Mouse (Mus musculus) heart, postnatal 10 days (tissue): ENCODE results near the gene Net1. TPM values are rescaled to one million over a fixed set of nuclear protein-coding genes. Genes with fewer than 3 reads are reported as not detected.
A peak's percentile ranks its signal among the peaks of the same experiment; 100 is the strongest.
"Not testable (repeated sequence)": the region's sequence is repeated elsewhere in the genome, so short reads cannot be mapped to it uniquely, and the experiment has no call there.

ENCODE experiments used
- DNase-seq, 2 experiments: peaks; one replicate each; pipeline ENCODE4 v3.0.0; 2021
- intact Hi-C: fragments of 180-260 bp; cut with DNase I; formaldehyde crosslinking; loops from one replicate; pipeline ENCODE4 v1.15.1; 2025
- total RNA-seq, 2 experiments: library from RNA; stranded (reverse); gene quantifications; 2 replicates each; pipeline ENCODE4 v1.2.3; 2021

Net1 gene
- total RNA-seq, 2 experiments from 2014 or later = 37.4 to 41.6 TPM

DNA sequence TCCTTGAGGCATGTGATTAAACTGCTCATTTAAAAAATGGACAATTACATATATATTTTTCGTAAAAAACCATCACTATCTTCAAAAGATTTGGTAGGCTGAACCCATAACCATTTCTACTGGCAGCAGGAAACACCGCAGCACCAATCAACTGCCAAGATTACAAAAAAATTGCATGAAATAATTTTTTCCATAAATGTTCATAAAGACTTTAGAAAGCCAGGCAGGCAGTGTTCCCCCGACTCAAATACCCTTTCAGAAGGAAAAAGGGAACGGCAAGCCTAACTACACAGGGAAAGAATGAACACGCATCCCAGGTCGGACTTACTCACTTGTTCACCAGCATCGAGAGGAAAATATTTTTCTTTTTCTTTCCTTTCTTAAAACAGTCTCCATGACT lies 25.4 kb downstream of the Net1 start:
- DNase-seq = no peak
- intact Hi-C loops = no loop called here

GRCm38 (mm10) chr13:3891479-3892087 lies 26.4 kb downstream of the Net1 start:
- DNase-seq = no peak

GRCm38 (mm10) chr13:3890061-3890460 lies 28.0 kb downstream of the Net1 start:
- DNase-seq = no peak
- intact Hi-C loops = no loop called here

More at GRCm38 (mm10) chr13:3891479-3892087, 26.4 kb downstream of the Net1 start:
- intact Hi-C loops = no loop called here

- intact Hi-C loops = no loop called here
Measured at GRCm38 (mm10) chr13:3889111-3889510, 28.9 kb downstream of the Net1 start.

DNA sequence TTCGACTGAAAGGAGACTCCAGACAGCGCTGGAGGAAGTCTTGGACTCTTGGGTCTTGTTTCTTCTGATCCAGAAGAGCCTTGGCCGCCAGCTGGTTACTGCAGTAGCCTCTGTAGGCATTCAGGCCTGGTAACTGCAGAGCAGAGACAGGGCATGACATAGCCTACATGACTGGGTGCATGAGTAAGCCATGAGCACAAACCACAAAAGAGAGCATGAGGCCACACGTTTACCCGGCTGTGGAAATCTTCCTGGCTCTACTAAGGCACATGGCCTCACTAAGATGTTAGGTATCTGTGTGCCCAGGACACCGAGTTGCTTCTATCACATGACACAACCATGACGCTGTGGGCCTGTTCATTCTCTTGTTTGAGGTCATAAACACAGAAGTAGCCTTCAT lies 31.4 kb downstream of the Net1 start:
- DNase-seq = no peak
- intact Hi-C loops = no loop called here

More at GRCm38 (mm10) chr13:3889111-3889510, 28.9 kb downstream of the Net1 start:
- DNase-seq = no peak

- intact Hi-C loops = no loop called here
- DNase-seq = no peak
Measured at GRCm38 (mm10) chr13:3877679-3878220, 40.3 kb downstream of the Net1 start.

DNA sequence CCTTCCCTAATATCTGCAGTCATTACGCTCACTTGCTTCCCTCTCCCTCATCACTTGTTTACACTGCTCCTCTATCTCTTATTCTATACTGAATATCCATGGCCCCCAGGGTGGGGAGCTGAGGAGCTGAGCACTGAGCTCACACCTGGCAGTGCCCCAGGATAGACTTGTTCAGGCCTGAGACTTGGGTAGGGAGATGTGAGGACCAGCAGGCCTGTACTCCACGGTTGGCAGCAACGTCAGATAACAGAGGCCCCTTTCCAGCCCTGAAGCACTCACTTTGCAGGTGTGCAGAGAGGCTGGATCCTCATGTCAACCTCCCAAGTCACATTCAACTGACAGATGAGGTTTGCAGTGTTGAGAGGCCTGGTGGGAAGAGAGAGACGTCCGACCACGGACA lies 40.8 kb downstream of the Net1 start:
- intact Hi-C loops = no loop called here
- no peak for DNase-seq

DNA sequence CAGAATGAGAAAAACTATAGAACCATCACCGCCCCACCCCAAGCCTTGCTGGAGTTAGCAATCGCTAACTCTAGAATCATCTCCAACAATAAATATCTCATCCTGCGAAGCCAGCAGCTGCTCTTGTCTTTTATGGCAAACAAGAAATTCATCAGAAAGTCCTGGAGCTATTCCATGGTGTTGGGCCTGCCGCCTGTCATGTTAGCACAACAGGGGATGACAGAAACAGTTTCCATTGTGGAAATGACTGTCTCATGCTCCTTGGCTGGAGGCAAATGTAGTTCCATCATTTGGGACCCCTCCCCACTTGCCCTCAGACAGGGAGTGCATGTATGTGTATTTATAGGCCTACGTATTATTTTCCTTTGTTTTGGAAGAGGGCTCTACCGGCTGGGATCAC lies 41.6 kb downstream of the Net1 start:
- intact Hi-C loops = no loop called here
- no peak for DNase-seq

DNA sequence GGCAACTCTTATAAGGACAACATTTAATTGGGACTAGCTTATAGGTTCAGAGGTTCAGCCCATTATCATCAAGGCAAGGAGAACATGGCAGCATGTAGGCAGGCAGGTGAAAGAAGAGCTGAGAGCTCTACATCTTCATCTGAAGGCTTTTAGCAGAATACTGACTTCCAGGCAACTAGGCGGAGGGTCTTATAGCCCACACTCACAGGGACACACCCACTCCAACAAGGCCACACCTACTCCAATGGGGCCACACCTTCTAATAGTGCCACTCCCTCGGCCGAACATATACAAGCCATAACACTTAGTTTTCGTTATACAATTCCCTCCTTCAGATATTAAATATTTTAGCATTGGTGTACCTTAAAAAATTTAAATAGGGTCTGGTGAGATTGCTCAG lies 45.2 kb downstream of the Net1 start:
- DNase-seq = no peak
- intact Hi-C loops = no loop called here

- intact Hi-C loops = no loop called here
- DNase-seq = no peak
Measured at GRCm38 (mm10) chr13:3869901-3870300, 48.1 kb downstream of the Net1 start.

GRCm38 (mm10) chr13:3867158-3867557 lies 50.9 kb downstream of the Net1 start:
- intact Hi-C loops = no loop called here
- no peak for DNase-seq

DNA sequence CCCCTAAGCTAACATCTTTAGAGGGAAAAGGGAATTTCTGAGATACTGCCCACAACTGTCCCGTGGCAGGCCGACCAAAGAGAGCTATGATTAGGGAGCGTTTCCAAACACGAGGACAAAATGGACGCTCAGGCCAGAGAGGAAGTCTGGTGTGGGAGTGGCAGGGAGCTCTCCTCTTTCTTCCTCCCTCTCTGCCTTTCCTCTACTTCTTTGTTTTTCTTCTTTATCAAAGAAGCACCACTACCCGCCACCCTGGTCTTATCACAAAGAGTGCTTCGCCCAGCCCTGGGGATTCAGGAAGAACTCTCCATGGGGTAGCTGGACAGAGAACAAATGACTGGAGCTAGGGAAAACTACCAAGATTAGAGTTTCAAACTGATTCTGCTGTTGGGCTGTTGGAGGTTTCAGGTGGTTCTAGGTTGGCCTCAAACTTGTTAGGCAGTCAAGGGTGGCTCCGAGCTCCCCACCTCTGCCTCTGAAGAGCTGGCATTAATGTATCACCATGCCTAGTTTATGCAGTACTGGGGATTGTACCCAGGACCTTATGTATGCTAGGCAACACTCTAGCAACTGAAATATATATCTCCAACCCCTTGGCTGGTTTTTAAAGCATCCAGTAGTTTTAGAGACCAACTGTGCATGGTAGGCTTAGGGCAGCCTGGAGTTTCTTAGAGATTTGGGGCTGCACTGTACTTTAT lies 51.5 kb downstream of the Net1 start:
- no peak for DNase-seq
- intact Hi-C loops = no loop called here

GRCm38 (mm10) chr13:3865648-3866354 lies 52.2 kb downstream of the Net1 start:
- intact Hi-C loops = no loop called here
- peak; percentile 31 to 48 for DNase-seq

DNA sequence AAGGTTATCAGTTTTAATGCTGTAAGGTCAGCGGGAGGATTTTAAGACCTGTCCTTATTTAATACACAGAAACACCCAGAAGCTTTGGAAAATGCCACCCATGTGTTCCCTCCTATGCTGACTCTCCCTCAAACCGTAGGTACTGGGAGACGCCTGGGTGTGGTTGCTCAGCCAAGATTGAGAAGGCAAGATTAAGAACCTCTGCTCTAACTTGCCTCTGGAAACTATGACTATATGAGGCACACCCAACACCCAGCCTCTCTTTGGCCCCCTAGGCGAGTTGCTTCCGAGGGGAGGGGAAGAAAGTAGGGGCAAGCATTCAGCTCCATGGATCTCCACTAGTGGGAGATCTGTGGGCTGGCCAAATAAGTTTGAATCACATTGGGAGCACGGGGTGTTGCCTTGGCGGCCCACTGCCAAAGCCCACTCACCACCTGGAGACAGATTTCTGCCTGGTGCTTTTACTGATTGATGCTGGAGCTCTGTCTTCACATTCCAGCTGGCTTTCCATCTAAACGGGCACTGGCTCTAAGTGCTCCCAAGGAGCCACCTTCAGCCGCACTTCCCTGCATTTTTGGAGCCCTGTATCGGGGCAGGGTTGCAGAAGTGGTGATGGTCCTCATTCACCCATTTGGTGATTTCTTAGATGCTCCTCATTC lies 55.0 kb downstream of the Net1 start:
- DNase-seq = no peak
- intact Hi-C loops = no loop called here

DNA sequence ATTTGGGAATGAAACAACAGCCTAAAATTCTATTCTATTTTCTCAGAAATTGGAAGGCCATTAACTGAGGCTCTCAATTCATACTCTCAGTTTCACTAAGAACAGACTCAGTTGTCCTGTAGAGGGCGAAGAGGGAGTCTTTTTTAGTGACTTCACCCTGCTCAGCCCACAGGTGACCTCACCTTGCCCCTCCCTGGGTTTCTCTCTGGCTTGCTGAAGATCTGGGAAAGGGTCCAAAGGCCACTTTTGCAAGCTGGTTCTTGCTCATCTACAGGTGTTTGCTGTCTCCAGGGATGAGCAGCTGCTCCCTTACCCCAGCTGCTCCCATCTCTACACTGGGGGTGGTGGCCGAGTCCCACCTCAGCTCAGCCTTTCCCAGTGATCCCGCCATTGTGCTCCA lies 55.7 kb downstream of the Net1 start:
- no peak for DNase-seq
- intact Hi-C loops = no loop called here

DNA sequence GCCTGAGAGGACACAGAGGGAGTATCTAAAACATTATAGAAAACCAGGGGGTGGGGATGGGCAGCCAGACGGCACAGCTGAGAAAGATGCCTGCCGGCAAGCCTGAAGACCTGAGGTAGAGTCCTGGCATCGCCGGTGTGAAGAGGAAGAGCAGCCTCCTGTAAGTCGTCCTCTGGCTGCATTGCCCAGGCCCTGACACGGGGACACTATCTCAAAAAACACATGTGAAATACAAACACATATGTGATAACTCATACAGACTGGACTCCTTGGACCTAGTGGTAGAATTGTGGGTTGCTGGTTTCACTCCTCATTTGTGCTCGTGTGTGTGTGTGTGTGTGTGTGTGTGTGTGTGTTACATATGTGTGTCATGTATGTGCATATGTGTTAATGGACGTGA lies 56.8 kb downstream of the Net1 start:
- DNase-seq = no peak
- intact Hi-C loops = no loop called here

GRCm38 (mm10) chr13:3856252-3856651 lies 61.8 kb downstream of the Net1 start:
- DNase-seq = no peak
- intact Hi-C loops = no loop called here

GRCm38 (mm10) chr13:3854856-3855255 lies 63.2 kb downstream of the Net1 start:
- DNase-seq = no peak
- intact Hi-C loops = no loop called here

DNA sequence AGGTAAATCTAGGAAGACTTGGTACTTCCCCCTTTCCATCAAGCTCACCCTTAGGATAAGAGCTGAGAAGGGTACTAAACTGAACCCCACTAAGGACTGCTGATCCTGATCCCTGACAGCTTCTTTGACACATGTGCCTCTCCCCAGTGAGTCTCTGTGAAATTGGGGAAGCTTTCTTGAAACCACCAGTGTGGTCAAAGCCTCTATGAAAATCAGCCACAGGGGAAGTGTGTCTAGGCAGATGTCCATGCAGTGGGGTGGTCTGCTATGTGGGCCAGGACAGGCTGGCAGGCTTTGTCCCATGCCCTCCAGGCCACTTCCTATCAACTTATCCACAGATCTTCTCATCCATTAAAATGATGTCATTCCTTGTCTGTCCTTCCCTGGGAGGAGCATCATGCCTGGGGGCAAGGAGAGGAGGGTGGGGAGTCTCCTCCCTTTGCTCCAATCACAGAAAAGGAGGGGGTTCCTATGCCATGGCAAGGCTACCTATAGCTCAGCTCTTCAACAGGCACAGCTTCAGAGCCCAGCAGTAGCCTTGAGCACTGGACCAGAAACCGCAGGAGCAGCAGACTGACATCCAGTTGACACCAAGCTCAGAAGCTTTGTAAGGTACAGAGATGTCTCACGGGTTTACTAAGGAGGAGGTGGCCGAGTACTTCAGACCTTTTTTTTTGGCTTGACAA lies 64.2 kb downstream of the Net1 start, which contains the start of gene Calm5:
TSS of gene Calm5 (plus strand) at position 526 of the 686 bp plus-strand sequence.
- DNase-seq, intact Hi-C loops: not testable (repeated sequence)

GRCm38 (mm10) chr13:3850330-3850729 lies 67.7 kb downstream of the Net1 start:
- no peak for DNase-seq
- intact Hi-C loops = no loop called here
